Mouse (Mus musculus) bone marrow, adult 2 months (tissue): Measurements from ENCODE around the gene Echdc2.

Source experiments
- CTCF ChIP-seq: fragments of 200-500 bp; IDR thresholded peaks from 2 replicates; pipeline ENCODE4 v1.5.1; 2011; ENCODE audit warnings: low read length, control low read depth; ENCODE audit not compliant: control insufficient read depth, insufficient read depth
- POLR2A ChIP-seq: fragments of 200-500 bp; IDR thresholded peaks from 2 replicates; pipeline ENCODE4 v1.6.1; 2011; ENCODE audit warnings: low read depth, mild to moderate bottlenecking, control low read depth, low read length, borderline replicate concordance; ENCODE audit not compliant: control insufficient read depth

GRCm38 (mm10) chr4:108182278-108182677 is 17.0 kb downstream of the Echdc2 start:
- no peak for TF ChIP-seq CTCF
- TF ChIP-seq POLR2A, result no peak
